Mouse (Mus musculus): ENCODE data around the gene Spata18. TPM values are rescaled to one million over a fixed set of nuclear protein-coding genes. Genes with fewer than 3 reads are reported as not detected.
A peak's percentile ranks its signal among the peaks of the same experiment; 100 is the strongest.

The Spata18 gene
- total RNA-seq, 2 experiments from 2014 or later: 1.1 to 1.2 TPM

DNA sequence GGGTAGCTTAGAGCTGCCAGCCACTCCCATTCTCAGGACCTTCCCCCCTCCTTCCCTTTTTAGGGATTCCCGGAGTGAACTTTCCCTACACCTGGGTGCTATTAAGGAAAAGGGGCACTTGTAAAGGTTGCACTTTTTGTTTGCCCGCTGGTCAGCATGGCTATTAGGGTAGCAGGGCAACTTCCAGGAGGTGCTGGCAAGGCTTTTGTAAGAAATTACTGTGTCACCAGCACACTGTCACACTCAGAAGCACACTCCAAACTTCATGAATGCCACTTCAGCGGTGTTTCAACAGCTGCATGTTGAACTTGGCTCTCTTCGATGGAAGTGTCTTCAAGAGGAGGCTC is 649 bp downstream of the Spata18 start:
- no peak for DNase-seq (ENCODE audit: low spot score in 2 of 2)

DNA sequence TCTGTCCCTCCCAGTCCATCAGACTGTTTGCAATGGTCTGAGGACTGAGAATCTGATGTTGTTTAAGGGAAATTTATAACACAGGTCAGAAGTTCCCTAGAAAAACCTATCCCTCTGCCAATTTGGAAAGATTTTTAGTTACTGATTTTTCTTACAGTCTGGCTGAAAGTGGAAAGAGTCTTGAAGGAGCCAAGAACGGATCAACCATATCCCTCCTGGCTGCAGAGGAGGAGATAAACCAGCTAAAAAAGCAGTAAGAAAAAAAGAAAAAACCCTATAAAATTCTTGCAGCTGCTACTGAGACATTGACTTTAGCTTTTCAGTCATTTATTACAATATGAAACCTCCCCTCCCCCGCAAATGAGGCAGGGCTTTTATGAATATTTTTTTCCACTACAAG is 15.5 kb downstream of the Spata18 start:
- no peak for DNase-seq (ENCODE audit: low spot score in 2 of 2)

DNA sequence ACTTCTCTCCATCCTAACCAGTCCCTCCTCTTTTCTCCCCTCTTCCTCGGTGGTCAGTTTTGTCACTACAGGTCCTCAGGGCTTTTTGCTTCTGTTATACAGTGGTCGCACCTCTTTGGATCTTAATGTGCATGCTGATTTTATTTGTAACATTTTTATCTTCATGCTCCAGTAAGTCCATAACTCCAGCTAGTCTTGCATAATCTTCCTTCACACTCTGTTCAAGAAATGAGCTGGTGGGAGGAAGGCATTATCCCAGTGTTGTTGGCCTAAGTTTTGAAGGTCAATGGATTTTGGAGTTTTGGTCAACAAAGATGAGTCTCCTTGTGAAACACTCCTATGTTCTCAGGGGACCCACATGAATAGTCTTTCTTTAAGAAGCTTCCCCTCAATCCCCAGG is 16.7 kb downstream of the Spata18 start:
- no peak for DNase-seq (ENCODE audit: low spot score in 2 of 2)

DNA sequence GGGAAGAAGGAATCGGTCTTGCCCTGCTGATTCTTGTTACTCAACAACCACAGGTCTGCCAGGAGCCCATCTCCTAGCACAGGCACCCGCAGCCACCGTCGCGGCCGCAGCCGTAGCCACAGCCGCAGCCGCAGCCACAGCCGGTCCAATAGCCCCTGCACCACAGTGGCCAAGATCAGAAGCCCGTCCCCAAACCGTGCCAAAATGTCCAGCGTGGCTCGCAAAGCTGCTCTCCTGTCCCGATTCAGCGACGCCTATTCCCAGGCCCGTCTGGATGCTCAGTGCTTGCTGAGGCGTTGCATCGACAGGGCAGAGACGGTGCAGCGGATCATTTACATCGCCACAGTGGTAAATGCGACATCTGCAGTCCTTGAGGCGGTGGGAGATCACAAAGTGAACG is 18.2 kb downstream of the Spata18 start:
- no peak for DNase-seq (ENCODE audit: low spot score in 2 of 2)

DNA sequence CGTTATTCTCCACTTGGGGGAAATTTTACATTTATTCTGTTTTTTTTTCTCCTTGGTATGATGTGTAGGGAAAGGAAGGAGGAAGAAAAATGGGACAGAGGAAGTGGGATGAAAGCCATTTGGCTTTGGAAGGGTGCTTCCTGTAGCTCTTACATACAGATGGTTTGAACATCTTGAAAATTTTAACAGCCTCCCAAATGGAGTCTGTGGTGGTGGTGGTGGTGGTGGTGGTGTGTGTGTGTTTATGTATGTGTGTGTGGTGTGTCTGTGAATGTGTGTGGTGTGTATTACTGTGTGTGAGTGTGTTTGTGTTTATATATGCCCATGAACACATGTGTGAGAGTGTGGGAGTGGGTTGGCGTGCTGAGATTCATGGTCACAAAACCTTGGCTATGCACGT is 24.4 kb downstream of the Spata18 start:
- peak in 1 of 2 experiments; percentile 11 for DNase-seq (ENCODE audit: low spot score in 2 of 2)

DNA sequence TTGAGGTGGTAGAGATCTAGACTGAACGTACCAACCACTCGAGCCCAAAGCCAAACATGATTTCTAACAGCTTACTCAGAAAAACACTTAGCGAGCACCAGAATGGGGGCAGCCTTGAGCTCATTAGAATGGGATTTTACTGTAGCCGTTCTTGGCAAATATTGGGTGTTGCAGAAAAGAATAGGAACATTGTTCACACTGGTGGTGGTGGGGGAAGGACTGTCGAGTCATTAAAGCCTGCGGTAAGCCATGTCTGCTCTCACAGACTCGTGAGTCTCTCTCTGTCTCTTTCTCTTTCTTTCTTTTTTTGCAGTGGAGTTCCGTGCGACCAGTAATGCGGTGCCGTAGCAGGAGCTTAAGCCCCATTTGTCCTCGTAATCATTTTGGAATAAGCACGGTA is 25.4 kb downstream of the Spata18 start:
- DNase-seq (ENCODE audit: low spot score in 2 of 2): peak; percentile 31 to 70

DNA sequence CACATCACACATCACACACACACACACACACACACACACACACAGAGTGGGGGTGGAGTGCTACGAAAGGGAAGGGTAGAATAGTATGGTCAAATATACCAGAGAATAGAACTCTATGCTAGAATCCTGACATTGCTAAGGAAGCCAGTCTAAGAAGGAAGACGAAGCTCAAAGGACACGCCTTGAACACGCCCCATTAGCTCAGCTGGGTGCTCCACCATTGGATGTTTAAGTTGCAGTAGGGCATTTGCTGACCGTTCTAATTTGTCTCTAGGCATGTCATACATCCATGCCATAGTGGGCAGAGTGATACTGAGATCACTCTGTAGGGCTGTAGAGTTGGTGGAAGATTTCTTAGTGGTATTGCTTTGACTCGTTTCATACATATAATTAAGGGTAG is 32.0 kb downstream of the Spata18 start:
- no peak for DNase-seq (ENCODE audit: low spot score in 2 of 2)

DNA sequence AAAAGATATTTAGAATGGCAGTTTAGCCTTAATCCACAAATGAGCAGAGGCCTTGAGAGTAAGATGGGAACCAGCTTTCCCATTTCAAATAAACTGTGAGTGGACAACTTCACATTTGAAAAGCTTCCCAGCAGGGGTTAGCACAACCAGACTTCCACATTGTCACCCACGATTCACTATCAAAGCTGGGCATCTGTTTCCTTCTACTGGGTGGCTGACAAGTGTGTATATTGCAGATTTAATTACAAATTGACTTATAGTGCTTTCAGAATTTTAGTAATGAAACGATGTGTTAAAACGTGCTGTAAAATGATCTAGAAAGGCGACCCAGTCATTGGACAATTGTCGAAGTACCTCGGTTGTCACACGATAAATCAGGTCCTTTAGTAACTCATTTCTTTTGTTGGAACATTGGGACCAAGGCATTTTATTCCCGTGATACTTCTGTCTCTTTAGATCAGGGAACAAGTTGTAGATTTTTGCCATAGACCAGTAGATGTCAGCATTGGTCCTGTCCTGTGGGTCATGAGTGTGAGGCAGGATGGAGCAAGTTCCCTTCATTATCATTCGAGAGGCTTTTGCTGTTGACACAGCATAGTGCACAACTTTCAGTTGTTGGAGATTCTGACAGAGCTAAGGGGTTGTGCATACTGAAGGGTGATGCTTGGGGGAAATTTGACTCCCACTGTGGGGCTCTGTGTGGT is 32.7 kb downstream of the Spata18 start:
- no peak for DNase-seq (ENCODE audit: low spot score in 2 of 2)

DNA sequence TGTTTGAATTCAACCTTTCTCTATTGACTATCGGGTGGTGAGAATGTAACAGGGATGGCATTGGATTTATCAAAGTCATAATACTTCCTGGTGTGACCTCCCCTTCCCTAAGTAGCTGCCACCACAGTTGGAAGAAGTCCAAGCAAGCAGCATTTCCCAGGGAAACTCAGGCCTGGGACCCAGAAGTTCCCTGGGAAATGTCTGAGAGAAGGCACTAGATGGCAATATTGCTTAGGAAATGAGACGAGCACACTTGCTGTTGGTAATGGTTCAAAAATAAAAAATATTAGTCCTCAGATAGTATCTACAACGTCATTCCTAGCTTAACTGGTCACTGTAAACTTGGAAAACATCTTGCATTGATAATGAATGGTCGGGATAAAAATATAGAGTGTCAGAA is 35.0 kb downstream of the Spata18 start:
- peak in 1 of 2 experiments; percentile 16 for DNase-seq (ENCODE audit: low spot score in 2 of 2)

DNA sequence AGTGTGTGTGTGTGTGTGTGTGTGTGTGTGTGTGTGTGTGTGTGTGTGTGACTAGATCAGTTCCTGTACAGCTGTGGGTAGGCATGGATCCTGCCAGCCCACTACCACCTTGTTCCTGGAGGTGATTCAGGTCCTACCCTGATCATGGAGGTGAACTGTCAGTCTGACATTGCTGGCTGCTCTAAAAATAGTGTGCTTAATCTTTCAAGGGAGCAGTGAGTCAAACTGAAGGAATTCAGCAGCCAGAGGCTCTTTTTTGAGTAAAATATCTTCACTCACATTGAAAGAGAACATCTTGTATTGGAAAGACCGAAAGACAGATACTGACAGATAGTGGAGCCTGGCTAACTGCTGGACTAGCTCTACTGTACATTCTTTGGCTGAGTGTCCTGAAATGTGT is 37.4 kb downstream of the Spata18 start:
- DNase-seq (ENCODE audit: low spot score in 2 of 2): no peak

DNA sequence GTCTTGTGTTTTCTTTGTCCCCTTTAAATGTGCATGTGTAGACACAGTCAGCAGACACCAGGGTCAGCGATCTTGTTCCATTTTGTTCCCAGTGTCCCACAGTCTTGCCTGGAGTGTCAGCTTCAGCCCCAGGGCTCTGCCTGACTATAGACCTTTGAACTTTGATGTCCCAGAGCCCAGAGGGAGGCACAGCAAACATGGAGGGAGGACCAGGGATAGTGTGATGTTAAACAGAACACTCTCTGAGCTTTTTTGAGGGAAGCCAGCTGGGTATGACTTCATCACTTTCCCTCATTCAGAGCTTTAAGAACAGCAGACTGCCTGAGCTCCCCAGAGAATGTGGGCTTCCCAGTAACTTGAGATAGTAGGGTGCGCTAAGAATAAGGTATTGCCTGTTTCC is 39.0 kb downstream of the Spata18 start:
- DNase-seq (ENCODE audit: low spot score in 2 of 2): no peak

DNA sequence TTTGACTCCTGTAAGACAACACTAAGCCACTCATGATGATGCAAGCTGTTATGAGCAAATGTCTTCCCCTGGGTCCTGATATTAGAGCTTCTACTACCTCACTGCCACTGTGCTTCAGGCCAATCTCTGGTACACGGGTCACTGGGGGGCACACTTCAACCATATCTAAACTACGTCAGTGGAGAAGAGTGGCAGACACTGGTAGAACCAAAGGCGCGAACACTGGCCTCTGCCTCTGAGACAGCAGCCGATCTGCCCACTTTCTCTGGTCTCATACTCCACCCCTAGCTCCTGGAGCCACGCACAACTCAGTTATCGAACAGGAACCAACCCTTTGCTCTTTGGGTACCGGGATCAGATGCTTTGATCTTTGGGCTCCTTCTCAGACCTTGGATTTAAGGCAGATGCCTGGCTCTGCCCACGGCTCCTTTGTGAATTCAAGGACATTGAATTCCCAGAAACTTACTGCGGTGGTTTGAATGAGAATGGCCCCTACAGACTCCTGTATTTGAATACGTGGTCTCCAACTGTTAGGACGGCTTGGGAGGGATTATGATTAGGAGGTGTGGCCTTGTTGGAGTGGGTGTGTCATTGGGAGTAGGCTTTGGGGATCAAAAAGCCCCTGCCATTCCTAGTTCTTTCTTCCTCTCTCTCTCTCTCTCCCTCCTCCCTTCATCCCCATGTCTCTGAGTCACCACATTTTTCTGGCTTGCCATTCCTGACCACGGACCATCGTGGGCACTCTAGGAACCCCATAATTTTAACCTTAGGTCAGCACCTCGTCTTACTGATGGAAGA is 40.7 kb downstream of the Spata18 start:
- no peak for DNase-seq (ENCODE audit: low spot score in 2 of 2)

DNA sequence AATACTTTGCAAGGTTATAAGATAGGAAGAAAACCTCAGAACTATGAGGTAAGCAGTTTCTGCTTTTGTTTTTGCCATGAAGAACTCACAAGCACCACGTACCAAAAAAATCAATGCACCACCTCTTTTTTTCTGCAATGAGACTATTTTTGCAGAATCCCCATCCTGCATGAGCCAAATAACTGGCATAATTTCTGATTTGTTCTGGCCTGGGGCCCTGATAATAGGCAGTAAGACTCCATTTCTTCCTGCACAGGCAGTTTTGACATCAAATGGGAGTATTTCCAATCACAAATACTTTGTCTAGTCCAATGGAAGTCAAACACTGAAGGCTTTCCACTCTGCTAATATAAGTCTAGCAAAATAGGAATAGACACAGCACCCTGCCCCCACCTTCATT is 42.6 kb downstream of the Spata18 start:
- peak in 1 of 2 experiments; percentile 19 for DNase-seq (ENCODE audit: low spot score in 2 of 2)

DNA sequence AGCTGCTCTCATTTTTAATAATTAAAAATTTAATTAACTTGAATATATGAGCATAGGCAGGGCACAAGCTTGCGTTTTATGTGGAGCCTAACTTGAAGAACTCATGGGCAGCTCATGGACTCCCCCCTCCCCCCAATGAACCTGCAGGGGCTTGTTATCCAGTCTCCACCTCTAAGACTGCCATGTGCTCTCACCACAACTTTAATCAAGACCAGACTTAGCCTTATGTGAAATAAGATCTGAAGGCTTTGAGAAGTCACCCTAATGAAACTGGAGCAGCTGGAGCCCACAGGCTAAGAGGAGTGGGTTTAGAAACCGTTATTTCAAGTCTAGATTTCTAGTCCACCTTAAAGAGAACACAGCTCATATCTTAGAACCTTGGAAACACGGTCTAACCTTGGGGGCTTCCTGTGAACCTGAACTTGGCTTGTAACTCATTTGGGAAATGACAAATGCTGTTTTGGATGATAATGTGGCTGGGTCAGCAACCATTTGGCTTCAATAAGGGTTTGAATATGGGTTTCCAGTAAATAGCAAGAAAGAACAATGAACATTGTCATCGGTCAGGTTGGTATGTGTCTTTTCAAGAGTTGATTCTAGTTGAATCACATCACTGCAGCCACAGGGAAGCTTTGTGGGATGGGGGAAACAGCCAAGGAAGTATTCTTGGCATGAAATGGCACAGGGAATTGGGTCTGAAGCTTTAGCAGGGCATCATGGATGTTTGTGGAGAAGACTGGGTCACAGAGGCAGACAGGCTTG is 43.3 kb downstream of the Spata18 start:
- DNase-seq (ENCODE audit: low spot score in 2 of 2): no peak

DNA sequence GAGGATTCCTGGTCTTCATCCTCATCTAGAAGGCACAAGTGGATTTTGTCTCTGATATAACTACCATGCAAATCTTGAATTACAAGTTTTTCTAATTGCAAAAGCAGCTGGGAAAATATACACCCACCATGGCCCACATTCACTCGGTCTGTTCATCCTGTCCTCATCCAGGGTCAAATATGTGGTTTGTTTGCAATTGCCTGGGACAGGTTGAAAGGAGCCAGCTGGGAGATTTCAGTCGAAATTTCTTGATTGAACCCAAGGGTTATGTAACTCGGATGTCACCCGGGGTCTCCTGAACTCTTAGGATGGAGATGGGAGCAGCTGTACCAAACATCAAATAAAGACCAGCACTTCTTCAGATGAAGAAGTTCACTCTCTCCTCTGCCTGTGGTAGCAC is 46.5 kb downstream of the Spata18 start:
- DNase-seq (ENCODE audit: low spot score in 2 of 2): no peak

DNA sequence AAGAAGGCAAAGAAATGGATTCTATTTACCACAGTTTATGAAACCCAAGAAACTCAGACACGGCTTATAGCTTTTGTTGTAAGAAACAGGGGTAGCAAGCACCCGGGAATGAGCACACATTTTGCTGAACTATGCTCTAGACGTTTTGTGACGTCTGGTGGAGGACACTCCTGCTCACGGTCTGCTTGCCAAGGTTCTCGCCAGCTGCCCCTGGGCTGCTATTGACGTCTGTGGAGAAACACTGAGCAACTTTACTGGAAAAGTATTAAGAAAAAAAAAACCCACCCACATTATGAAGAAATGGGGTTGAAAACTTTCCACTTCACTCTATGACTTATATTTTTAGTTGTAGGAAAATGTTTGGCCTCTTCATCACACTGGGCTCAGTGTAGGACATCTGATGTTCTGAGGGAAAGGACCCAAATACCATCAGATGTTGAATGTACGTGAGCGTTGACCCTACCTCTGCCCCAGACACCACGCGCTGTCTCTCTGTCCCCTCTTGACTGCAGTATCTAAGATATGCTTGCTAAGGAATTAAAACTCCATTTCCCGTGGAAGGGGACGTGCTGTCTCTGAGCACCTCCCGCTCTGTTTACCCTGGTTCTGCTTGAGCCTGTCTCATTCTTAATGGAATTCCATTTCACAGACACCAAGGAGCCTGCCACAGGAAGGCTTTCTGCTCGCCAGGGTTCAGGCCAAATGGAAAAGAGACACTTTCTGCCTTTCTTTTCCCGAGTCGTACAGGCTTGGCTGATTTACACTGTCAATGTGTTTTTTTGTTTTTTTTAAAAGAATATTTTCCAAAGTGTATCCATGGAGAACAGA is 50.1 kb downstream of the Spata18 start:
- no peak for DNase-seq (ENCODE audit: low spot score in 2 of 2)

DNA sequence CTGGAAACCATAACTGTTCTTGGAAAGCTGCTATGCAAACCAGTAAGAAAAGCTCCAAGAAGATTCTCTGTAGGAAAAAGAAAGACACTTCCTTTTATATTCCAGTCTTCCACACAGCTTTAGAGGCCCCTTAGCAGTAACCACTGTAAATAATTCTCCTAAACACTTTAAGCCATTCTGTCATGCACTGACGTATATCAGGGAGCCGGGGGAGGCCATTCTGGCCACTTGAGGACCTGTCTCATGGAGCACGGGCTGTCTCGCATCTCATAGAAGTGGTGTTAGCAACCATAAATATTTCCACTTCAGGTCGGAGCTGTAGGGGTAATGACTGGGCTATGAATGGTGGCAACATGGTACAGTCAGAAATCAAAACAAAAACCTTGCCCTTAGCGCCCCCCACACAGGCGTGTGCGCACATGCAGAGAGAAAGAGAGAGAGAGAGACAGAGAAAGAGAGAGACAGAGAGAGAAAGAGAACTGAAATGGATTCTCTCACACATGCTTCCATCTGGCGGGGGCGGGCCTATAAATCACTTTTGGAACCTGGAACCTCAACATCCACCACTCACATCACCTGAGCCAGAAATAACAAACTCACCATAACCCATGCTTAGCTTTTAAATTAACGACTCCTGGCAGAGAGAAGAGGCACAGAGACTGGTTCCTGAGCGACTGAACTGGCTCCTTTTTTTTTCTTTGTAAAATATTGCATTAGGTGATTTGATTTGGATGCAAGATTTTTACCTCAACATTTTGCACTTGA is 50.9 kb downstream of the Spata18 start:
- DNase-seq (ENCODE audit: low spot score in 2 of 2): no peak

DNA sequence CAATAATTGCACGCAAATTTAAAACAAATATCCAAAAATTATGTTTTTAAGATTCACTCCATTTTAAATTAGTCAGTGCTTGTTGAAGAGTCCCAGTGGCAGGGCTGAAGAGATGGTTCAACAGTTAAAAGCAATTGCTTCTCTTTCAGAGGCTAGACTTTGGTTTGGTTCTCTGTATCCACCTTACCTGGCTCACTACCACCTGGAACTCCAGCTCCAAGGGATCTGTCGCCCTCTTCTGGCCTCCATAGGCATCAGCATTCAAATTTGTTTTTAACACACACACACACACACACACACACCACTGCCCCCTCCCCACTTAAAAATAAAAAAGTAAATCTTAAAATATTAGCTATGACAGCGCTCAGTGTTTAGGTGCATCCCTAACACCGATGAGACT is 51.9 kb downstream of the Spata18 start:
- DNase-seq (ENCODE audit: low spot score in 2 of 2): no peak

DNA sequence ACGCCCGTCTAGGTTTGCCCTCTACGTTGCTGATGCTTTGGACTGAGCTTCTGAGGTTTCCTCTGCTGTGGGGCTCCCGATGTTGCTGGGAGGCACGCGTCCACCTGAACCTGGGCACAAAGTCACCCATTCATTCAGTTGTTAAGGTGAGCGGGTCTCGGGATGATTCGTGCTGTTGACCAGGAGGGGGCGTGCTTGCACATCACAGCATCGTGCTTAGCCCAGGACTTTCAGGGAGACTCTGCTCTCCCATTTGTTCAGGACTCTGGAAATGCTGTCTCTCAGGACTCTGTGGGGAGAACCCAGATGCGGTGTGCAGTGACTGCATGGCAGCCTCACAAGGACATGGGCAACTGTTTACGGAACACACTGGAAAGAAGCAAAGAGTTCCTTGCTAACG is 53.1 kb downstream of the Spata18 start:
- DNase-seq (ENCODE audit: low spot score in 2 of 2): no peak

DNA sequence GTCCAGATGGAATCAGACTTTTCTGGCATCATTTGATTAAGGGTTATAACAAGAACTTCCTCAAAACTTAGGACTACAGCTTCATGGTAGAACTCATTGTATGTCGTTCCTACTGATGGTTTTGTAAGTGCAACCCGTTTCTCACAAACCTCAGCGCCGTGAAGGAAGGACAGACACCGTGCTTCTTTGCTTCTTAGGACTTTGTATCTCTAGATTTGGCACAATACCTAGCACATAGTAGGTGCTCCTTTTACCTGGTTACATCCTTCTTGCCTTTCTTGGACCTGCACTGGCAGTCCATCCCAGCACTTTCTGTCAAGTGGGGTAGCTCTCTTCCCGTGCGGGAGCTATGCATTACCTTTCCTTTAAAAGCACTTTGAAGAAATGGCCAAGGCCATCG is 53.6 kb downstream of the Spata18 start:
- no peak for DNase-seq (ENCODE audit: low spot score in 2 of 2)

DNA sequence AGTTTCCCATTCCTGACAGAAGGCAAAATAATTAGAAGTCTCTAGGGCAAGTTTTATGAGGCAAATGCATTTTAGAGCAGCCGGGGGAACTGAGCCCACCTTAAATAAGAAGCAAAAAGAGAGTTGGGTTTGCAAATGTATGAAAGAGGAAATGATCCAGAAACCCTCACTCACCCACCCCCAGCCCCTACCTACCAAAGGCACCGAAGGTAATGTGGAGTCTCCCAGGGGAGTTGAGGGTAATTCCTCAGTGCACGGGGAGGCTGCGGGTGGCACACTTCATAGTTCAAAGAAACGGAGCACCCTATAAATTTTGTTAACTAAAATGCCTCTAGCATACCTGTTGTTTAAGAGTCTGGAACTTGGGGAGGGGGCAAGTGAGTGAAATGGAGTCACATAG is 54.1 kb downstream of the Spata18 start:
- DNase-seq (ENCODE audit: low spot score in 2 of 2): no peak

All from layer of hippocampus, adult 18-20 months (tissue).